Mouse (Mus musculus): Measurements from ENCODE around the gene Cryaa. TPM values are rescaled to one million over a fixed set of nuclear protein-coding genes. Genes with fewer than 3 reads are reported as not detected.

The Cryaa gene
- polyA plus RNA-seq, 1 experiment from 2014 or later, result not detected

DNA sequence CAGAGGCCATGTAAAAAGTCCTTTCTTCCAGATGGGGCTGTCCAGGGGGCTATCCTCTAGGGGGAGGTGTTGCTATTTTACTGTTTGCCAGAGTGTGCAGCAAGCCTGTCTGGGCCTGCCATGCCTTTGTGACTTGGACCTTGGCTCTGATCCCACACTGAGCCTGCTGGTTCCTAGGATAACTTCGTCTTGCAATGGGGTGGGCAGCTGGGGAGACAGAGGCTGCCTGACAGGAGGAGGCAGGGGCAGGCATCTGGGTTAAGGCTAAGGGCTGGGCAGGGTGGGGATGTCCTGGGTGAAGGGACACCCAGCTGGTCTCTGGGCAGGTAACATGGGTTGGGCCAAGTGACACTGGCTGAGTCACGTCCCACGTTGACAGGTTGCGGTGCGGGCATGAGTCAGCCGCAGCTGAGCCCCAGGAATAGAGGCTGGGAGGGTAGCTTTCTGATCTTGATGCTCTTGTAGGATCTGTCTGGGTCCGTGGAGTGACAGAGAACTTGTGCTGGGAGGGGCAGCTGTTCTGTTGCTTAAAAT lies 51.4 kb downstream of the Cryaa start:
- H3K9ac ChIP-seq (ENCODE audit: low read length), result no peak overlapping the region
- peaks cover 46% of the 10 kb centered on the region in 2 experiments for H3K4me1 ChIP-seq (ENCODE audit: control insufficient read depth in 2 of 2, insufficient read depth in 2 of 2, low read length in 2 of 2)
- no peak overlapping the region for H3K4me3 ChIP-seq (ENCODE audit: control insufficient read depth in 1 of 2, insufficient read depth in 1 of 2, low read depth in 1 of 2, low read length in 2 of 2)
- WGBS, result 31% methylated on average over 7 of the region's 7 CpGs
- ATAC-seq (ENCODE audit: insufficient number of reproducible peaks, insufficient read depth, low FRiP score, low read depth), result peak; percentile 63
- peak overlapping the region; percentile 63 to 66 for H3K27ac ChIP-seq (replicated peaks in 1 of 2; ENCODE audit: control insufficient read depth in 1 of 2, insufficient read depth in 1 of 2, low read depth in 2 of 2, low read length in 2 of 2)
- peak overlapping the region; percentile 34; the same call in 1 of the 2 replicates for H3K4me2 ChIP-seq (ENCODE audit: low read length)
- no peaks in the 10 kb centered on the region for H3K9me3 ChIP-seq (ENCODE audit: control insufficient read depth, low read length)
- H3K27me3 ChIP-seq (ENCODE audit: control insufficient read depth, insufficient read depth, low read length), result no peaks in the 10 kb centered on the region
- H3K36me3 ChIP-seq (ENCODE audit: control insufficient read depth, insufficient read depth, low read length), result no peaks in the 10 kb centered on the region

DNA sequence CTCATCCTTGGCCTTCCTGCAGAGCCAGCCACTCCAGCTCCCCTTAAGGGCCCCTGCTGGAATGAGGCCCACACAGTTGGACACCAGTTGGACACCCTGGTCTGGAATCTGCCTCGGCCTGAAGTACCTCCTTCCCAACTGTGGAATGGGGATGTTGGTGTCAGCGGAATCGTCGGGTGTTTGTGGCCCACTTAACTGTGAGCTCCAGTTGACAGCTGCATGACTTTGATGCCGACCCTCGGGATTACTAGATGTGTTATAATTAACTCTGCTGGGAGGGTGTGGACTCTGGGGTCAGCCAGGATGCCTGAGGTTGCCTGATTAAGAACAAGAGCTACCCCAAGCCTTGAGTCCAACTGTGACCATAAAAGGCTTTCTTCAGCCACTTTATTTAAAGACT lies 53.4 kb downstream of the Cryaa start:
- 12% methylated on average over 6 of the region's 6 CpGs for WGBS
- Histone ChIP-seq H3K4me2 (ENCODE audit: low read length) (no peak overlapping the region), H3K9ac (ENCODE audit: low read length) (peak overlapping the region; percentile 18; the same call in 1 of the 2 replicates), H3K36me3 (ENCODE audit: control insufficient read depth, insufficient read depth, low read length) (no peaks in the 10 kb centered on the region), H3K27me3 (ENCODE audit: control insufficient read depth, insufficient read depth, low read length) (no peaks in the 10 kb centered on the region), H3K4me1 (ENCODE audit: control insufficient read depth in 2 of 2, insufficient read depth in 2 of 2, low read length in 2 of 2) (peaks cover 41% of the 10 kb centered on the region in 2 experiments), H3K27ac (replicated peaks in 1 of 2; ENCODE audit: control insufficient read depth in 1 of 2, insufficient read depth in 1 of 2, low read depth in 2 of 2, low read length in 2 of 2) (peak overlapping the region; percentile 82 to 87), H3K4me3 (ENCODE audit: control insufficient read depth in 1 of 2, insufficient read depth in 1 of 2, low read depth in 1 of 2, low read length in 2 of 2) (no peak overlapping the region), H3K9me3 (ENCODE audit: control insufficient read depth, low read length) (no peaks in the 10 kb centered on the region)
- peak; percentile 78 for ATAC-seq (ENCODE audit: insufficient number of reproducible peaks, insufficient read depth, low FRiP score, low read depth)

Other genes with a start within 250 kb of the Cryaa start
- gene Wdr4, start 157.8 kb upstream of the Cryaa start, polyA plus RNA-seq (2014; fragmentation: Nextera tagmentation; extraction: Ambion mirVana), result 16.7 and 17.9 TPM in 2 replicates
- gene Ndufv3, start 157.7 kb upstream of the Cryaa start, polyA plus RNA-seq (2014; fragmentation: Nextera tagmentation; extraction: Ambion mirVana), result 748 and 805 TPM in 2 replicates
- gene Pknox1, start 113.1 kb upstream of the Cryaa start, polyA plus RNA-seq (2014; fragmentation: Nextera tagmentation; extraction: Ambion mirVana), result 19.1 and 19.4 TPM in 2 replicates
- gene Cbs, start 40.6 kb upstream of the Cryaa start, polyA plus RNA-seq (2014; fragmentation: Nextera tagmentation; extraction: Ambion mirVana), result 0.96 and 1.0 TPM in 2 replicates
- 96.5 and 112 TPM in 2 replicates for gene U2af1, start 18.9 kb upstream of the Cryaa start, polyA plus RNA-seq (2014; fragmentation: Nextera tagmentation; extraction: Ambion mirVana)
- gene Sik1, start 178.0 kb downstream of the Cryaa start, polyA plus RNA-seq (2014; fragmentation: Nextera tagmentation; extraction: Ambion mirVana), result 16.6 and 20.3 TPM in 2 replicates